Mouse (Mus musculus): ENCODE measurements around the gene Col18a1.

DNA sequence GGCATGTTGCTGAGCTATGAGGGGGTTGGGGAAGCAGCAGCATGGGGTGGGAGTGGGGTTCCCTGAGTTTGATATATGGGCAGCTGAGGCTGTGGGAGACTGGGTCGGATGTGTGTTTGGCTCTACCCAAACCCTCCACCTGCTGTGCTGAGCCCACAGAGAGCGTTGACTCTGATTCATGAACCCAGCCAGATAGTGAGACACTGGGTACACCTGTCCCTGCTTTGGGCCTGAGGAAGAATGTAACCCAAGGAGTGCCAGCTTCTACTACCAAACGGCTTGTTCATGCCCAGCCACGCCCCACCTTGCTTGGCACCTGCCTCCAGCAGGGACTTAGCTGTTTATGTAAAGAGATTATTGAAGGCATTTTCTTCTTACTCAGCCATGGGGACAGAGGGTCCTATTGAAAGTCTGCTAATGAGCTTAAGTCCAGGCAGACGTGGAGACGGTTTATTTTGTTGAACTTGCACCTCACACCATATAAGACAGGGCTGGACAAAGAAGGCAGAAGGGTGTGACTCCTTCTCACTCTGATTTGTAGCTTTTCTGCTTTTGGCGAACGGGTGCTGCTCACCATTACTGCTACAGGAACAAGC, 127.7 kb downstream of the Col18a1 start:
- TF ChIP-seq CTCF (conservative IDR thresholded peaks at IDR 0.05; ENCODE audit: insufficient read depth, insufficient read length, low read depth, low read length) (no peak), POLR2A (IDR thresholded peaks at IDR 0.05; ENCODE audit: low read depth, low read length) (no peak)
